Mouse (Mus musculus): Measurements from ENCODE around the gene Fkbp7.

DNA sequence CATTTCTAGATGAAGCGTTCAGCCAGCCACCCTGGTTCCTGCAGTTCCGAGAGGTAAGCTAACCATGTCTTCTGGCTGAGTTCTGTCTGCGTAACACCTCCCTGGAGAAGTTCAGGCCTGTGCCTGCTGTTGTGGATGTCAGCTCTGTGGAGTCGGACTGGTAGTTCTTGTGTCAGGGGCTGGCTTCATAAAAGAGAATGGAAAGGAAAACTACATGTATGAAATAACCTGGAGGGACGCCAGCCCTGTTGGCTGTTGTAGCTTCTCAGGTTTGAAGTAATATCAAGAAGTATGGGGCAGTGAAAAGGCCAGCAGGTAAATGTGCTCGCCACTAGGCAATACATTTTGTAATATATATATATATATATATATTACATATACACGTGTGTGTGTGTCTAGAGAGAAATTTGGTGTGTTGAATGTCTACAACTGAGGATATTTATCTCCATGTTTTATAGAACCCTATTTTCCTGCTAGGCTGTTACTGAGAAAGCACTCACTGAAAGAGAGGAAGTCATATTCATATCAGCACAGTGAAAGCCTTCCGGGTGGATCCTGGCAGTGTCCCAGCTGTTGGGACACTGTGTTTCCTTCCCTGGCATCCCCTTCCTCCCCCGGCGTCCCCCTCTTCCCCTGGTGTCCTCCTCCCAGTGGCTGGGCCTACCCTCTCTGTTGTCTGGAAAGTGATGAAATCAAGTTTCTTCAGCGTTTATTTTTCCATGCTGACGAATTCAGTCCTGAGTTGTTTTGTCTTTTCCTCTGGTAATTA is 17.7 kb upstream of the Fkbp7 start:
- no peak for TF ChIP-seq CTCF (IDR thresholded peaks at IDR 0.05; ENCODE audit: extremely low read depth, insufficient read depth, low read length)
- no peak for TF ChIP-seq POLR2A (IDR thresholded peaks at IDR 0.05; ENCODE audit: extremely low read depth, insufficient read depth, low read length)
